Mouse (Mus musculus): ENCODE measurements at regions not wholly inside any gene's neighbourhood (a gene's known extent, or its start where the extent isn't known, plus 50 kb on each side); places are given as distances from the start of the nearest gene placed in this dataset.

DNA sequence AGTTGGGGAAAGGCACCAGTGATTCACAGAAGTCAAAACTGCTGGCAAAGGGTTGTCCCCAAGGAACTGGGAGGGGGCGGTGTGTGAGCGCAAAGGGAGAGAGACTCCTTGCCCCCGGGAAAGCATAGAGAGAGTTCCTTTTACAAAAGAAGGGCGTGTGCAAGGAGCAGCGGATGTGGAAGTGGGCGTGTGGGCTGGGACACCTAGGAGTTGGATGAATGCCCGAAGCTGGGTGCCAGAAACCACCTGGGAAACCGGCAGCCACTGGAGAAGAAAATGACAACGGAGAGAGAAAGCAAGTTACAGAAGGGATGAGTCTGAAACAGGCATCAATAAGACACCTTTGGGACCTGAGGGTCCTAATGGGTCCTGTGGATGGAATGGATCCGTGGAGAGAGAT, 133.8 kb upstream of the Hmga2 start:
- no peak overlapping the region for H3K9ac ChIP-seq
- ATAC-seq (ENCODE audit: extremely low read depth, insufficient number of reproducible peaks, low FRiP score, low TSS enrichment) = no peak
- no peaks in the 10 kb centered on the region for H3K4me1 ChIP-seq
- no peak overlapping the region for H3K4me3 ChIP-seq
- no peaks in the 10 kb centered on the region for H3K9me3 ChIP-seq
- 64% methylated on average over 10 of the region's 10 CpGs for WGBS
- H3K27me3 ChIP-seq (replicated peaks) = no peaks in the 10 kb centered on the region
- H3K4me2 ChIP-seq = no peak overlapping the region
- H3K36me3 ChIP-seq = no peaks in the 10 kb centered on the region
- H3K27ac ChIP-seq (replicated peaks) = no peak overlapping the region

DNA sequence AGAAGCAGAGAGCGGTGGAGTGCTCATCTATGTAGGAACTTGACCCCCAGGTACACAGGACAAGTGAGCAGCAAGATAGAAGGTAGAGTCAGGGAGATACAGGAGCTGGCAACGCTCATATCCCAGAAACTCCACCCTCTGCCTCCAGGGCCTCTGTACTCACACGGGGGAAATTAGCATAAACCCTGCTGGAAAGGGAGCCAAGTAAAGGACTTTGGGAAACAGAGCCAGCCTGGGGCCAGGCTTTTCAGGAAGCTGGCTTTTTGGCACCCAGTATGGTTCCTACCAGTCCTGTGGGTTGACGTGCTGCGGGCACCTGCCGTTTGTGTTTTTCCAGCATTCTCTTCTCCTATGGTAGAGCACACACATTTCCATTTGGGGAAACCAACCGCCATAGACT, 128.2 kb upstream of the Hmga2 start:
- no peak for ATAC-seq (ENCODE audit: extremely low read depth, insufficient number of reproducible peaks, low FRiP score, low TSS enrichment)

DNA sequence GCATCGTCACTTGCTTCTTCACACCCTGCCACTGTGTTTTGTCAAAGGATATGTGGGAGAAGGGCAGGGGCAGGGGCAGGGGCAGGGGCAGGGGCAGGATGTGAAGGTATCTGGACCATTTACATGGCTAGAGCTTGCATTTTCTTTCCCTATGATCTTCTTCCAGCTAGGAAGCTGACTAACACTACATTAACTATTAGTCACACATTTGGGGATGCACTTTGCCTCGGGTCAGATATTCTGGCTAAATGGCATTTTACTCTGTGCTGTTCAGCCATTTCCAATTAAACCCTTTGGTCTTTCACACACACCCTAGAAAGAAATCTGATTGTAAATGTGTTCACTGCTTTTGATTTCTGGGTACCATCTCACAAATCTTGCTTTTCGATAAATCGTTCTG, 126.9 kb upstream of the Hmga2 start:
- H3K27ac ChIP-seq (replicated peaks) = no peak overlapping the region
- 0 out of 2 replicates have a peak, but pooled peaks cover 2% of the 10 kb centered on the region for H3K4me1 ChIP-seq
- H3K9me3 ChIP-seq = no peaks in the 10 kb centered on the region
- H3K4me2 ChIP-seq = no peak overlapping the region
- no peak overlapping the region for H3K4me3 ChIP-seq
- no peaks in the 10 kb centered on the region for H3K27me3 ChIP-seq (replicated peaks)
- ATAC-seq (ENCODE audit: extremely low read depth, insufficient number of reproducible peaks, low FRiP score, low TSS enrichment) = no peak
- no peaks in the 10 kb centered on the region for H3K36me3 ChIP-seq
- 81% methylated on average over 4 of the region's 4 CpGs for WGBS
- no peak overlapping the region for H3K9ac ChIP-seq

More for the DNA sequence above, 128.2 kb upstream of the Hmga2 start:
- H3K4me1 ChIP-seq = no peaks in the 10 kb centered on the region
- no peaks in the 10 kb centered on the region for H3K27me3 ChIP-seq (replicated peaks)
- 48% methylated on average over 7 of the region's 7 CpGs for WGBS
- no peaks in the 10 kb centered on the region for H3K36me3 ChIP-seq
- H3K4me2 ChIP-seq = no peak overlapping the region
- no peak overlapping the region for H3K9ac ChIP-seq
- no peak overlapping the region for H3K4me3 ChIP-seq
- H3K27ac ChIP-seq (replicated peaks) = no peak overlapping the region
- H3K9me3 ChIP-seq = no peaks in the 10 kb centered on the region

- 75% methylated on average over 5 of the region's 5 CpGs for WGBS
- H3K9ac ChIP-seq = no peak overlapping the region
- no peaks in the 10 kb centered on the region for H3K36me3 ChIP-seq
- no peak overlapping the region for H3K4me2 ChIP-seq
- H3K4me3 ChIP-seq = no peak overlapping the region
- H3K27ac ChIP-seq (replicated peaks) = no peak overlapping the region
- H3K4me1 ChIP-seq = 0 out of 2 replicates have a peak, but pooled peaks cover 2% of the 10 kb centered on the region
- H3K9me3 ChIP-seq = 0 out of 2 replicates have a peak, but pooled peaks cover 2% of the 10 kb centered on the region
- H3K27me3 ChIP-seq (replicated peaks) = no peaks in the 10 kb centered on the region
- no peak for ATAC-seq (ENCODE audit: extremely low read depth, insufficient number of reproducible peaks, low FRiP score, low TSS enrichment)
Measured at GRCm38 (mm10) chr10:120600735-120601134, 124.5 kb upstream of the Hmga2 start.

GRCm38 (mm10) chr10:120599551-120599950, 123.3 kb upstream of the Hmga2 start:
- Histone ChIP-seq H3K9ac (no peak overlapping the region), H3K9me3 (0 out of 2 replicates have a peak, but pooled peaks cover 12% of the 10 kb centered on the region), H3K36me3 (no peaks in the 10 kb centered on the region), H3K4me1 (0 out of 2 replicates have a peak, but pooled peaks cover 2% of the 10 kb centered on the region), H3K4me2 (no peak overlapping the region), H3K4me3 (no peak overlapping the region), H3K27me3 (replicated peaks) (no peaks in the 10 kb centered on the region), H3K27ac (replicated peaks) (no peak overlapping the region)
- 71% methylated on average over 6 of the region's 6 CpGs for WGBS
- ATAC-seq (ENCODE audit: extremely low read depth, insufficient number of reproducible peaks, low FRiP score, low TSS enrichment) = no peak

DNA sequence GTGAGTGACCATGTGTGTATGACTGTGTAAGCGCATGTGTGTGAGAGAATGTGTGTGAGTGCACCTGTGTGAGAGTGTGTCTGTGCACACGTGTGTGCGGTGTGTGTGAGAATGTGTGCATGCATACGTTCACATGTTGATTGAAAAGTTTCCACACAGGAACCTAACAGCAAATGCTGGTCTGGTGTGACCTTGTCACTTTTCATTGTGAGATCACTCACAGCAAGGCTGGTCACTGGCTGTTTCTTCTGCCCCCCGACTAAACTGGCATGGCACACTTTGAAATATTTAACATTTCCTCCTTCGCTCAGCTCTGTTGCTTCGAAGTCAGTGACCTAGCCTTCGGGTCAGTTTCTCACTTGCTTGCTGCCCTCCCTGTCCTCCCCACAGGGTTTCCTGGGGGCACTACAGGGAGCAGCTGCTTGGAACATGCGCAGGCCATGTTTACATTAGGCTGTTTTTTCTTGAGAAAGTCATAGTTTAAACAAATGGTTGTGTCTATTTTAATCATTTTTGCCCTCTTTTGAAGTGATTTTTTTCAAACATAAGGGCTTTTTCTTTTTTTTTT, 121.1 kb upstream of the Hmga2 start:
- Histone ChIP-seq H3K4me1 (0 out of 2 replicates have a peak, but pooled peaks cover 2% of the 10 kb centered on the region), H3K4me3 (no peak overlapping the region), H3K27ac (replicated peaks) (no peak overlapping the region), H3K27me3 (replicated peaks) (no peaks in the 10 kb centered on the region), H3K36me3 (no peaks in the 10 kb centered on the region), H3K9me3 (peaks cover 22% of the 10 kb centered on the region; the same call in 1 of the 2 replicates), H3K9ac (no peak overlapping the region), H3K4me2 (no peak overlapping the region)
- 50% methylated on average over 9 of the region's 9 CpGs for WGBS
- ATAC-seq (ENCODE audit: extremely low read depth, insufficient number of reproducible peaks, low FRiP score, low TSS enrichment) = no peak

- Histone ChIP-seq H3K9ac (no peak overlapping the region), H3K27me3 (replicated peaks) (no peaks in the 10 kb centered on the region), H3K27ac (replicated peaks) (no peak overlapping the region), H3K9me3 (peaks cover 22% of the 10 kb centered on the region; the same call in 1 of the 2 replicates), H3K36me3 (no peaks in the 10 kb centered on the region), H3K4me2 (no peak overlapping the region), H3K4me3 (no peak overlapping the region), H3K4me1 (0 out of 2 replicates have a peak, but pooled peaks cover 2% of the 10 kb centered on the region)
- ATAC-seq (ENCODE audit: extremely low read depth, insufficient number of reproducible peaks, low FRiP score, low TSS enrichment) = no peak
- WGBS = 65% methylated on average over 3 of the region's 3 CpGs
Measured at GRCm38 (mm10) chr10:120595145-120595544, 118.9 kb upstream of the Hmga2 start.

DNA sequence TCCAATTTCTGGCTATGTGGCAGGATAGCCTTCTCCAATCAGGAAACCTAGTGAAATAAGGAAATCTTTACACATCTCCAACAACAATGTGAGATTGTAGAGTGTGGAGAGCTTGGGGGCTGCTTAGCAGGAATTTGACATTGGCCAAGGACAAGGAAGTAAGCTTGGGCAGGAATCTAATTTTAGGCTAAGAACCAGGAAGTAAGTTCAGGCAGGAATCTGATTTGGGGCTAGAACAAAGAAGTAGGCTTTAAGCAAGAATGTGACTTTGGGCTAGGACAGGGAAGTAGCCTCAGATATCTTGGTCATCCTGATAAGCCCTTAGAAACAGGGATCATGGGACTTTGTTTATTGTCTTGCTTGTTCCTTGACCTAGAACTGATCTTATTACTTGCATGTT, 117.6 kb upstream of the Hmga2 start:
- 0 out of 2 replicates have a peak, but pooled peaks cover 2% of the 10 kb centered on the region for H3K4me1 ChIP-seq
- no peak overlapping the region for H3K4me2 ChIP-seq
- no peaks in the 10 kb centered on the region for H3K27me3 ChIP-seq (replicated peaks)
- ATAC-seq (ENCODE audit: extremely low read depth, insufficient number of reproducible peaks, low FRiP score, low TSS enrichment) = no peak
- H3K36me3 ChIP-seq = no peaks in the 10 kb centered on the region
- no peak overlapping the region for H3K27ac ChIP-seq (replicated peaks)
- H3K9me3 ChIP-seq = peaks cover 22% of the 10 kb centered on the region; the same call in 1 of the 2 replicates
- no peak overlapping the region for H3K9ac ChIP-seq
- H3K4me3 ChIP-seq = no peak overlapping the region

GRCm38 (mm10) chr10:120589659-120590058, 113.4 kb upstream of the Hmga2 start:
- Histone ChIP-seq H3K4me2 (no peak overlapping the region), H3K27me3 (replicated peaks) (no peaks in the 10 kb centered on the region), H3K36me3 (no peaks in the 10 kb centered on the region), H3K4me3 (no peak overlapping the region), H3K9me3 (peaks cover 11% of the 10 kb centered on the region; the same call in 1 of the 2 replicates), H3K27ac (replicated peaks) (no peak overlapping the region), H3K9ac (no peak overlapping the region), H3K4me1 (no peaks in the 10 kb centered on the region)
- ATAC-seq (ENCODE audit: extremely low read depth, insufficient number of reproducible peaks, low FRiP score, low TSS enrichment) = no peak
- WGBS = 76% methylated on average over 2 of the region's 2 CpGs

DNA sequence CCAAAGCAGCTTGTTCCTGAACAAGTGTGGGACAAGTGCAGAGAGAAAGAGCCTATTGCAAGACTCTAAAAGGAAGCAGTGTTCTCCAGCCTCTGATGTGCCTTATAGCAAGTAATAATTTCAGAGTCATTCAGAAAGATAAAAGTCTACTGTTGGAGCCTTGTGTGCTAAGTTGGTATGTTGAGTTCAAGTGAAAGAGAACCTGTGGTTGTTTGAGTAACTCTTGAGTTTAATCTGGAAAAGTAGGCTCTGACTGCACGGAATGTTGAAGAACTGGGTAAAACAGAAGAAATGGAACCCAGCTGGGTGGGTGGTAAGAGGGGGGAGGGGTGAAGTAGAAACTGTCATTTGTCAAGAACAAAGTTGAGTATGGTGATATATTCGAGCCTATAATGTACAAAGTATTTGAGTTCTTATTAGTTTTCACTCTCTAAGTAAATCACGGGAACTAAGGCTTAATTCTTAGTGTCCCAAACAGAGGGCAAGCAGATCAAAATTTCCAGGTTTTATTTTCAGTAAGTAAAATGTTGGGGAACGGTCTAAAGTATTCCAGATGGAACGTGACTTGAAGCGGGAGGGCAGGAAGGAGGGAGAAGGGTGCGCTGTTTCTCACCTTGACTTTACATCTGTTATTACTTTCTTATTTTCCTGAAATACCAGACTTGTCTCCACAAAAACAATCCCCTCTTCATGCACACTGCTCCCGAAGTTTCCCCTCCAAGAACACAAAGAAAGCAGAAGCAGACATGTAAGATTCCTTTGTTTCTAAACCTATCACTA, 111.8 kb upstream of the Hmga2 start:
- WGBS = 71% methylated on average over 8 of the region's 8 CpGs
- no peaks in the 10 kb centered on the region for H3K36me3 ChIP-seq
- no peak overlapping the region for H3K27ac ChIP-seq (replicated peaks)
- peaks cover 4% of the 10 kb centered on the region for H3K4me1 ChIP-seq
- no peak for ATAC-seq (ENCODE audit: extremely low read depth, insufficient number of reproducible peaks, low FRiP score, low TSS enrichment)
- H3K27me3 ChIP-seq (replicated peaks) = no peaks in the 10 kb centered on the region
- H3K4me2 ChIP-seq = no peak overlapping the region
- H3K9me3 ChIP-seq = no peaks in the 10 kb centered on the region
- no peak overlapping the region for H3K4me3 ChIP-seq
- no peak overlapping the region for H3K9ac ChIP-seq

- H3K9me3 ChIP-seq = no peaks in the 10 kb centered on the region
- H3K27me3 ChIP-seq (replicated peaks) = no peaks in the 10 kb centered on the region
- no peak overlapping the region for H3K27ac ChIP-seq (replicated peaks)
- H3K36me3 ChIP-seq = no peaks in the 10 kb centered on the region
- 78% methylated on average over 3 of the region's 3 CpGs for WGBS
- H3K4me3 ChIP-seq = no peak overlapping the region
- peaks cover 12% of the 10 kb centered on the region for H3K4me1 ChIP-seq
- no peak overlapping the region for H3K9ac ChIP-seq
- no peak overlapping the region for H3K4me2 ChIP-seq
- ATAC-seq (ENCODE audit: extremely low read depth, insufficient number of reproducible peaks, low FRiP score, low TSS enrichment) = no peak
Measured at GRCm38 (mm10) chr10:120587179-120587578, 110.9 kb upstream of the Hmga2 start.
